Mouse (Mus musculus) mammary gland, adult 2 months (tissue): ENCODE measurements around the gene Rom1. TPM values are rescaled to one million over a fixed set of nuclear protein-coding genes. Genes with fewer than 3 reads are reported as not detected.

ENCODE experiments used
- polyA plus RNA-seq: library from polyadenylated mRNA; depleted of rRNA; stranded (reverse); fragments of >200 nt; gene quantifications from 2 replicates; pipeline ENCODE4 v1.2.3, GENCODE M21; 2012; ENCODE audit warnings: low replicate concordance; rRNA removed

Gene Rom1
- 15.7 and 17.6 TPM in 2 replicates for polyA plus RNA-seq

GRCm38 (mm10) chr19:8929224-8930088 is at the start of gene Rom1, which contains the start of gene Eml3:
TSS of gene Rom1 (minus strand) at chr19:8929356.
TSS of gene Eml3 (plus strand) at chr19:8929552.

DNA sequence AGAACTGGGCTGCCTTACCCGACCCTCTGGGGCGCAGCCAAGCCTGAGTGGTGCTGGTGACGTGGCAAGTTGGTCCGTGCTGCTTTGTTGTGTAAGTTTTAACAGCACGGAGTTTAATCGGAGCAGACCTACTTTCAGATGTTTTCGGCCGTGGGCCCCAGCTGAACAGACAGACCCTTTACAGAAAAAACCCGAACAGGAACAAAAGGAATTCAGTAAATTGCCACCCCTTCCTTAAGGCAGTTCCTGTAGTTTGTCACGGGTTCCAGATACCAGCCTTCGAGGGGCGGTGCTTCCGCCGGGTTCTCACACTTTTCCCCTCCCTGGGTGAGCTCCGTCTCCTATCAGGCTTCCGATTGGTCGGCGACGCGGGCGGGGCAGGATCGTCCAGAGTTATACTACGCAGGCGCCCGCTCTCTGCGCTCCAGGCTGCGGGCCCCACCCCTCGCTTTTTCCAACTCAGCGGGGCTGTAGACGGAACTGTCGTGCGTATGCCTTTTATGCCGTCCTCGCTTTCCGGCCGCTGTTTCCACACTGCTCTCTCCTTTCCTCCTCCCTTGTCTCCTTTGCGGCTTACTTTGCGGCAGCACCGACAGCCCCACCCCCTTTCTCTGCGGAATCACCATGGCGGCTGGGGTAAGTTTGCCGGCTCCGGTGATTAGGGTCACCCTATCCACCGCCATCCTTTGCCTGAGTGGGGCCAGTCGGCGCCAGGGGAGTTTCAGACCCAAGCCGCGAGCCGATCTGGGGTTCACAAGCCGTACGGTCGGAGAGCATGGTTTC is 37.6 kb upstream of the Rom1 start, which contains the start of gene Eef1g:
Gene Eef1g (plus strand): TSS at position 452 of the 783 bp plus-strand sequence.

GRCm38 (mm10) chr19:8953135-8954039 is 24.2 kb upstream of the Rom1 start, which contains the start of gene Tut1:
TSS of gene Tut1 (plus strand) at chr19:8953847.

GRCm38 (mm10) chr19:8941515-8942217 is 12.5 kb upstream of the Rom1 start, which contains the start of gene Mta2:
TSS of gene Mta2 (plus strand) at chr19:8941875.

GRCm38 (mm10) chr19:8920073-8920736 is 9.0 kb downstream of the Rom1 start, which contains the start of gene B3gat3:
TSS of gene B3gat3 (plus strand) at chr19:8920374.

DNA sequence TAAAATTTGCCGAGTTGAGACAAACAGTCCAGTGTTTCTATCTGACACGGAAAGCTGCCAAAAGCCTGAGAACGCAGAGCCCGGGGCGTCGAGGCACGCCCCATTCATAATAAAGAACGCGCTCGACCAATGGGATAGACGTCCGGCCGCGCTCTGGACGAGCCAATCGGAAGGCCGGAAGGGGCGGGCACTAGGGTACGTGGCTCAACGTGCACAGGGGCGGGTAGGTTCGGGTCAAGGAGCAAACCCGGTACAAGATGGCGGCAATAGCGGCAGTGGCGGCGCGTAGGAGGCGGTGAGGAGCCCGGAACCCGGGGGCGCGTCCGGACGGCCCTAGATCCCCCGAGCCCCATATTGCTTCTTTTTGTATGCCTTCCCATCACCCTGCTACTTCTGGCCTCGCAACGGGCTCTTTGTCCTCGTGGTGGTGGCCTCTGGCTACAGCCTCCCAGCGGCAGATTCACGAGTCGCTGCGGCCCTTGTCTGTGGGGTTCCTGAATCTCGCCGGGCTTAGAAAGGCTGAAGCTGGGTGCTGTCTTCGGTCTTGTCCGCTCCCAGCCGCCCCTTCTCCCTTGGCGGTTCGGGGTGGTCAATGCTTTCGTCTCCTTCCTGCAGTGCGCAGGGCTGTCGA is 31.2 kb downstream of the Rom1 start, which contains the start of gene Ganab:
Gene Ganab (plus strand): TSS at position 207 of the 631 bp plus-strand sequence.

GRCm38 (mm10) chr19:8892829-8893766 is 36.1 kb downstream of the Rom1 start, which contains the start of gene Ints5:
TSS of gene Ints5 (plus strand) at chr19:8893005.

DNA sequence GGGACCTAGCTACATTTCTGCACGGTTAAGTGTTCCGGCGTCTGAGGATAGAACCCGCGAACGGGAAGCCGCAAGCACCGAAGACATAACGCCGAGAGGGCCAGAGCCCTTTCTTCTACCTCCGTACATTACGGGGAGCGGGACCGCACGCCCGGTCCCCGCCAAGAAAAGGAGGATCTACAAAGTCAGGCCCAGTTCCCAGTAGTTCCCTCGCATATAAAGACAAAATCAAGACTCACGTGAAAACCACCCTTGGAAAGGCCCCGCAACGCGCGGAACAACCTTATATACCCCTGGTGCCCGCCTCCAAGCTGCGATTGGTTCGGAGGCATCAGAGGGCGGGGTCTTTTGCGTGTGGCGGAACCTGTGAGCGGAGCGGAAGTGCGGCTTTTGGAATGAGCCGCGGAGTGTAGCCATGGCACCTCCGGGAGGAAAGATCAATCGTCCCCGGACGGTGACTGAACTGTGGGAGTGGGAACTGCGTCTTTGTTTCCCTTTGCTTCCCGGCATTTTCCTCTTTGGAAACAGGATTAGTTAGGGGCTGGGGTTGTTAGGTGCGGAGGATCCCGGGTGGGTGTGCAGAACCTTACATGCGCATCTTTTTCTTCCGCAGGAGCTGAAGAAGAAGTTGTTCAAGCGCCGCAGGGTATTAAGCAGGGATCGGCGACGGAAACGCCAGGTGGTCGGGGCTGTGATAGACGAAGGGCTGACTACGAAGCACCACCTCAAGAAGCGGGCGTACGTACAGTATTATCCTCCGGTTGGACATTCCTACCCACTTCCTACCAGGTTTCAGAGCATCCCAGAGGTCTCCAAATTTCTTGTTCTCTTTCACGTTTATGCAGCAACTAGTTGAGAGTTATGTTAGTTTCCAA is 40.4 kb downstream of the Rom1 start, which contains the start of the genes 1810009A15Rik and Gm49416:
Gene 1810009A15Rik (plus strand): TSS at position 343 of the 875 bp plus-strand sequence.
Gene Gm49416 (plus strand): TSS at position 416 of the 875 bp plus-strand sequence.

GRCm38 (mm10) chr19:8883616-8884015 is 45.5 kb downstream of the Rom1 start, which contains the start of the genes Lbhd1 and Gm49403:
TSS of gene Lbhd1 (plus strand) at chr19:8883732.
TSS of gene Gm49403 (plus strand) at chr19:8883930.

GRCm38 (mm10) chr19:8880311-8881033 is 48.7 kb downstream of the Rom1 start, which contains the start of gene Uqcc3:
TSS of gene Uqcc3 (minus strand) at chr19:8880923.

Other genes starting within 250 kb of the Rom1 start
- 156 and 200 TPM in 2 replicates for gene Slc3a2, start 206.0 kb downstream of the Rom1 start, polyA plus RNA-seq
- 25.6 and 42.9 TPM in 2 replicates for gene Wdr74, start 193.5 kb downstream of the Rom1 start, polyA plus RNA-seq
- gene 1700092M07Rik, start 188.6 kb downstream of the Rom1 start, polyA plus RNA-seq = not detected in 2 replicates
- 73.4 and 84.9 TPM in 2 replicates for gene Stx5a, start 187.9 kb downstream of the Rom1 start, polyA plus RNA-seq
- 75.3 and 140 TPM in 2 replicates for gene Nxf1, start 172.3 kb downstream of the Rom1 start, polyA plus RNA-seq
- gene Tmem223, start 158.4 kb downstream of the Rom1 start, polyA plus RNA-seq = 300 and 304 TPM in 2 replicates
- 133 and 165 TPM in 2 replicates for gene Tmem179b, start 154.9 kb downstream of the Rom1 start, polyA plus RNA-seq
- gene Taf6l, start 142.9 kb downstream of the Rom1 start, polyA plus RNA-seq = 15.2 and 17.4 TPM in 2 replicates
- 30.3 and 61.5 TPM in 2 replicates for gene Polr2g, start 130.8 kb downstream of the Rom1 start, polyA plus RNA-seq
- gene Zbtb3, start 126.8 kb downstream of the Rom1 start, polyA plus RNA-seq = 2.4 and 3.2 TPM in 2 replicates
- 10.7 and 20.5 TPM in 2 replicates for gene Ttc9c, start 110.0 kb downstream of the Rom1 start, polyA plus RNA-seq
- 13.8 and 14.4 TPM in 2 replicates for gene Hnrnpul2, start 109.3 kb downstream of the Rom1 start, polyA plus RNA-seq
- gene AC129217.1, start 99.6 kb downstream of the Rom1 start, polyA plus RNA-seq = not detected in 2 replicates
- 568 and 621 TPM in 2 replicates for gene Bscl2, start 91.9 kb downstream of the Rom1 start, polyA plus RNA-seq
- gene Gng3, start 90.2 kb downstream of the Rom1 start, polyA plus RNA-seq = 0.34 and 0.65 TPM in 2 replicates
- 14.0 and 20.9 TPM in 2 replicates for gene Lrrn4cl, start 78.6 kb downstream of the Rom1 start, polyA plus RNA-seq
- 98.5 and 113 TPM in 2 replicates for gene Ubxn1, start 57.9 kb downstream of the Rom1 start, polyA plus RNA-seq
- 24.0 and 25.0 TPM in 2 replicates for gene Uqcc3, start 48.4 kb downstream of the Rom1 start, polyA plus RNA-seq
- 1.1 and 3.0 TPM in 2 replicates for gene Lbhd1, start 45.6 kb downstream of the Rom1 start, polyA plus RNA-seq
- gene Gm49403, start 45.4 kb downstream of the Rom1 start, polyA plus RNA-seq = not detected in 2 replicates
- 9.6 and 10.3 TPM in 2 replicates for gene 1810009A15Rik, start 40.5 kb downstream of the Rom1 start, polyA plus RNA-seq
- gene Gm49416, start 40.4 kb downstream of the Rom1 start, polyA plus RNA-seq = not detected in 2 replicates
- gene Ints5, start 36.4 kb downstream of the Rom1 start, polyA plus RNA-seq = 28.9 and 29.0 TPM in 2 replicates
- 97.1 and 165 TPM in 2 replicates for gene Ganab, start 31.3 kb downstream of the Rom1 start, polyA plus RNA-seq
- gene B3gat3, start 9.0 kb downstream of the Rom1 start, polyA plus RNA-seq = 79.0 and 149 TPM in 2 replicates
- gene Eml3, start 196 bp upstream of the Rom1 start, polyA plus RNA-seq = 70.7 and 78.1 TPM in 2 replicates
- 17.1 and 24.8 TPM in 2 replicates for gene Mta2, start 12.5 kb upstream of the Rom1 start, polyA plus RNA-seq
- gene Tut1, start 24.5 kb upstream of the Rom1 start, polyA plus RNA-seq = 20.2 and 22.1 TPM in 2 replicates
- 173 and 301 TPM in 2 replicates for gene Eef1g, start 37.7 kb upstream of the Rom1 start, polyA plus RNA-seq
- 27.4 and 46.3 TPM in 2 replicates for gene Ahnak, start 59.9 kb upstream of the Rom1 start, polyA plus RNA-seq
- 32.8 and 35.9 TPM in 2 replicates for gene Scgb1a1, start 158.6 kb upstream of the Rom1 start, polyA plus RNA-seq
- 2.2 and 3.0 TPM in 2 replicates for gene Asrgl1, start 206.3 kb upstream of the Rom1 start, polyA plus RNA-seq